Mouse (Mus musculus): ENCODE data around the gene Ddx49. TPM values are rescaled to one million over a fixed set of nuclear protein-coding genes. Genes with fewer than 3 reads are reported as not detected.
A peak's percentile ranks its signal among the peaks of the same experiment; 100 is the strongest.

Ddx49 gene
- polyA plus RNA-seq, 2 experiments = 20.3 to 20.8 TPM

DNA sequence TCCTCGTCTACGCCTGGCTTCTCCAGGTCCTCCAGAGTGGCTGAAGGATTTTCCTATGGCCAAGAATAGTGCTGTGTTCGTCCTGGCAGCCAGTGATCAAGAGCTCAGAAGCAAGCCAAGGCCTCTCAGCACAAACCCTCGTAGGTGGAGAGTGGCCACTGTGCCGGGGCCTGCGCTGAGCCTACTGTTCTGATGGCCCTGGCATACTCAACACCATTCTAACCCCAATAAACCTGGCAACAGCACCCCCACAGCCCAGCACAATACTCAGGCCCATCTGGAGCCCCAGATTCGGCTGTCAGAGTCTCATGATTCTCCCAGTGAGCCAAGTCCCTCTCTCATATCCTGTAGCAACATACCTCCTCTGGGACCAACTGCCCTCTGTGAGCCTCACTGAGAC is 38.4 kb upstream of the Ddx49 start:
- Histone ChIP-seq H3K4me2 (ENCODE audit: low read depth) (no peak overlapping the region), H3K27me3 (ENCODE audit: control insufficient read depth, insufficient read depth, low read length) (no peaks in the 10 kb centered on the region), H3K4me3 (ENCODE audit: insufficient read depth in 1 of 2, low read depth in 2 of 2, low read length in 2 of 2) (no peak overlapping the region), H3K27ac (no peak overlapping the region), H3K4me1 (replicated peaks; ENCODE audit: control insufficient read depth in 2 of 2, insufficient read depth in 2 of 2, low read length in 1 of 2) (peaks cover 4 to 9% of the 10 kb centered on the region in 2 experiments; a peak in 3 of 4 replicates), H3K9me3 (ENCODE audit: control insufficient read depth, low read length) (no peaks in the 10 kb centered on the region), H3K36me3 (replicated peaks; ENCODE audit: control insufficient read depth, insufficient read depth, low read depth) (peaks cover 84% of the 10 kb centered on the region), H3K9ac (replicated peaks) (no peak overlapping the region)
- DNase-seq (ENCODE audit: low read depth in 3 of 3, low spot score in 3 of 3) (no peak), ATAC-seq (ENCODE audit: insufficient read depth) (no peak)
- WGBS (ENCODE audit: insufficient replicate concordance) = 86% methylated on average over 7 of the region's 7 CpGs
- TF ChIP-seq CTCF (IDR thresholded peaks at IDR 0.05; ENCODE audit: low read depth) = no peak
- no peak for TF ChIP-seq EP300 (IDR thresholded peaks at IDR 0.05; ENCODE audit: low read depth)

DNA sequence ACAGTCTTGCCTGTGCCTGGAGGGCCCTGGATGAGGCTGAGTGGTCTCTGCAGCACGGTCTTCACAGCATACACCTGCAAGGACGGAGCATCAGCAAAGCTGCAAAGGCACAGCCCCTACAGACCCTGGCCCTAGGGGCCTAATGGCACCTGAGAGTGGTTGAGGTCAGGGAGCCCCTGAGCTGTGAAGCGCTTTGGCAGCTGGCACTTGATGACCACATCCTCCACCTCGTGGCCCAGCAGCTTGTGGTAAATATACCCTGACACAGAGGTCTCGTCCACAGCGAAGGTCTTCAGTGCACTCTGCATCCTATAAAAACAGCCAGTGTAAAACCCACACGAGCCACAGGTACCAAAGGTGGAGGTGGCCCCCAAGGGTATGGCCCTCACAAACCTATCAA is 36.6 kb upstream of the Ddx49 start:
- Histone ChIP-seq H3K9ac (replicated peaks) (no peak overlapping the region), H3K4me3 (ENCODE audit: insufficient read depth in 1 of 2, low read depth in 2 of 2, low read length in 2 of 2) (no peak overlapping the region), H3K27me3 (ENCODE audit: control insufficient read depth, insufficient read depth, low read length) (no peaks in the 10 kb centered on the region), H3K9me3 (ENCODE audit: control insufficient read depth, low read length) (no peaks in the 10 kb centered on the region), H3K4me1 (replicated peaks; ENCODE audit: control insufficient read depth in 2 of 2, insufficient read depth in 2 of 2, low read length in 1 of 2) (no peaks in the 10 kb centered on the region), H3K36me3 (replicated peaks; ENCODE audit: control insufficient read depth, insufficient read depth, low read depth) (peaks cover 96% of the 10 kb centered on the region), H3K4me2 (ENCODE audit: low read depth) (no peak overlapping the region), H3K27ac (no peak overlapping the region)
- ATAC-seq (ENCODE audit: insufficient read depth) (no peak), DNase-seq (ENCODE audit: low read depth in 3 of 3, low spot score in 3 of 3) (no peak)
- WGBS (ENCODE audit: insufficient replicate concordance) = 78% methylated on average over 7 of the region's 7 CpGs
- no peak for TF ChIP-seq CTCF (IDR thresholded peaks at IDR 0.05; ENCODE audit: low read depth)
- TF ChIP-seq EP300 (IDR thresholded peaks at IDR 0.05; ENCODE audit: low read depth) = no peak

DNA sequence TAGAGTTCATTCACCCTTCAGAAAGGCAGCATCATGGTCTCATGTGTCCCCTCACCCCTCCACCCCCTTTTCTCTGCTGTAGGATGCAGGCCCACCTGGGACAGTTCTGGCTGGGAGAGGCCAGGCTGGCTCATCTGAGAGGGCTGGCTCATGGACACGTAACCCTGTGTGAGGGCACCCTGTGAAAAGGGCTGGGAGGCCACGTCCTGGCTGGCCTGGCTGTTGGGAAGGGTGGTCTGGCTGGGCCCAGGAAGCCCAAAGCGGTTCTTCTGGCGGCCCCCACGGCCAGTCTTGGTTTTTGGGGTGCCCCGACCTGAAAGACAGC is 30.6 kb upstream of the Ddx49 start:
- DNase-seq (ENCODE audit: low read depth in 3 of 3, low spot score in 3 of 3) = no peak
- peaks cover 5 to 11% of the 10 kb centered on the region in 2 experiments for H3K4me1 ChIP-seq (replicated peaks; ENCODE audit: control insufficient read depth in 2 of 2, insufficient read depth in 2 of 2, low read length in 1 of 2)
- H3K27me3 ChIP-seq (ENCODE audit: control insufficient read depth, insufficient read depth, low read length) = no peaks in the 10 kb centered on the region
- no peak for ATAC-seq (ENCODE audit: insufficient read depth)
- no peaks in the 10 kb centered on the region for H3K9me3 ChIP-seq (ENCODE audit: control insufficient read depth, low read length)
- no peak overlapping the region for H3K4me2 ChIP-seq (ENCODE audit: low read depth)
- peaks cover 70% of the 10 kb centered on the region for H3K36me3 ChIP-seq (replicated peaks; ENCODE audit: control insufficient read depth, insufficient read depth, low read depth)
- 89% methylated on average over 6 of the region's 6 CpGs for WGBS (ENCODE audit: insufficient replicate concordance)
- H3K4me3 ChIP-seq (ENCODE audit: insufficient read depth in 1 of 2, low read depth in 2 of 2, low read length in 2 of 2) = no peak overlapping the region
- H3K27ac ChIP-seq = no peak overlapping the region
- TF ChIP-seq EP300 (IDR thresholded peaks at IDR 0.05; ENCODE audit: low read depth) (no peak), CTCF (IDR thresholded peaks at IDR 0.05; ENCODE audit: low read depth) (no peak)
- no peak overlapping the region for H3K9ac ChIP-seq (replicated peaks)

DNA sequence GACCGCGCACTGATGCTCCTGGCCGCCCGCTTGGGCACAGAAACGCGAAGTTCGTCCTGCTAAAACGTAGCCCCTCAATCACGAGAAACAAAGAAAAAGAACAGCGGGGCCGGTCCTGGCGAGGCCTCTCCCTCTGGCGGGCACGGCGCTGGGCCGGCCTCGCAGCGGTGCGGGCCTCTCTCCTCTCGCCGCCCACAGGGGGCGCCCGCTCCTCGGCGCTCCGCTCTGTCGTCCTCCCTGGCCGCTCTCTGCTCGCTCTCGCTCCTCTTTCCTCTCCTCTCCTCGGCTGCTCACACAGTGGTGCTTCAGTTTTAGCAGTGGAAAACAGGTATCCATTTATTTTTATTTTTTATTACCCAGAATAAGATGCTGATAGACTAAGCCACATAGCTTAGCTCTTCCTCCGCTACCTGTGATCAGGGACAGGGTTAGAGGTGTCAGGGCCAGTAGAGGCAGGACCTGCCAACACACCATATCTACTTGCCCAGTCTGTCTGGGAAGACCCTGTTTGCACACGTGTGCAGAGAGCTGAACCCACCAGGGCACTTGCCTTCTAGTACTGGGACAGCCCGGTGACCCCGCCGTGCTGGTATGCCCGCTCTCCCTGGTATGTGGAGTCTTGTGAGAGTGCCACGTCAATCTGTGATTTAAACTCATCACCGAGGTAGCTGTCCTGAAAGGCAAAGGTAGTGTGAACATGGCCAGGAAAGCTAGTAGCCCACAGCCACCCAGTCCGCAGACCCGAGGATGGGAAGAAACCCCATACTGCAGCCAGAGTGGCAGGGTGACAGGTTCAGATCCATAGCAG is 30.0 kb upstream of the Ddx49 start:
- DNase-seq (ENCODE audit: low read depth in 3 of 3, low spot score in 3 of 3) (no peak), ATAC-seq (ENCODE audit: insufficient read depth) (peak; percentile 32; the same call in 1 of the 2 replicates)
- Histone ChIP-seq H3K9ac (replicated peaks) (no peak overlapping the region), H3K4me1 (replicated peaks; ENCODE audit: control insufficient read depth in 2 of 2, insufficient read depth in 2 of 2, low read length in 1 of 2) (peaks cover 6 to 16% of the 10 kb centered on the region in 2 experiments), H3K9me3 (ENCODE audit: control insufficient read depth, low read length) (no peaks in the 10 kb centered on the region), H3K36me3 (replicated peaks; ENCODE audit: control insufficient read depth, insufficient read depth, low read depth) (peaks cover 64% of the 10 kb centered on the region), H3K4me3 (ENCODE audit: insufficient read depth in 1 of 2, low read depth in 2 of 2, low read length in 2 of 2) (no peak overlapping the region), H3K27me3 (ENCODE audit: control insufficient read depth, insufficient read depth, low read length) (no peaks in the 10 kb centered on the region), H3K4me2 (ENCODE audit: low read depth) (no peak overlapping the region), H3K27ac (no peak overlapping the region)
- TF ChIP-seq CTCF (IDR thresholded peaks at IDR 0.05; ENCODE audit: low read depth) (peak; percentile 71), EP300 (IDR thresholded peaks at IDR 0.05; ENCODE audit: low read depth) (no peak)
- 53% methylated on average over 41 of the region's 41 CpGs for WGBS (ENCODE audit: insufficient replicate concordance)

DNA sequence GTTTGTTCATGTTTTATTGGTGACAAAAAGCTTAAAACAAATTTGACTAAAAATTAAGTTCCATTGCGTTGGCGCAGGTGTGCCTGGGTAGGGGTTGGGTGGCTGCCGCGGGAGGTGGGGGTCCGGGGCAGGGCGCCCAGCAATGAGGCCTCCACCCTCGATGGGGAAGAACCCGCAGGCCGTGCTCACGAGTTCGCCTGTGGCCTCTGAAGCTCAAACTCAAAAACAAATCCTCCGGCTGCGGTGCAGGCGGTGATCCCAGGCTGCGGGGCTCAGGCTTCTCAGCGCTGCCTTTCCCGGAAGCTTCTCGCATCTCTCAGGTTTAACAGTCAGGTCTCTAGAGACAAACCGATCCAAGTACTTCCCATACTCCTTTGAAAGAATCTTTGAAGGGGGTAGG is 29.2 kb upstream of the Ddx49 start:
- no peaks in the 10 kb centered on the region for H3K27me3 ChIP-seq (ENCODE audit: control insufficient read depth, insufficient read depth, low read length)
- H3K4me3 ChIP-seq (ENCODE audit: insufficient read depth in 1 of 2, low read depth in 2 of 2, low read length in 2 of 2) = no peak overlapping the region
- H3K4me2 ChIP-seq (ENCODE audit: low read depth) = no peak overlapping the region
- no peak overlapping the region for H3K27ac ChIP-seq
- H3K4me1 ChIP-seq (replicated peaks; ENCODE audit: control insufficient read depth in 2 of 2, insufficient read depth in 2 of 2, low read length in 1 of 2) = peaks cover 8 to 18% of the 10 kb centered on the region in 2 experiments
- no peak overlapping the region for H3K9ac ChIP-seq (replicated peaks)
- DNase-seq (ENCODE audit: low read depth in 3 of 3, low spot score in 3 of 3) = no peak
- peaks cover 57% of the 10 kb centered on the region for H3K36me3 ChIP-seq (replicated peaks; ENCODE audit: control insufficient read depth, insufficient read depth, low read depth)
- ATAC-seq (ENCODE audit: insufficient read depth) = no peak
- 91% methylated on average over 19 of the region's 19 CpGs for WGBS (ENCODE audit: insufficient replicate concordance)
- TF ChIP-seq EP300 (IDR thresholded peaks at IDR 0.05; ENCODE audit: low read depth) (no peak), CTCF (IDR thresholded peaks at IDR 0.05; ENCODE audit: low read depth) (no peak)
- H3K9me3 ChIP-seq (ENCODE audit: control insufficient read depth, low read length) = no peaks in the 10 kb centered on the region
